Comparison of ENCODE assay signal across 8 mouse cellular contexts in the genomic region with DNA sequence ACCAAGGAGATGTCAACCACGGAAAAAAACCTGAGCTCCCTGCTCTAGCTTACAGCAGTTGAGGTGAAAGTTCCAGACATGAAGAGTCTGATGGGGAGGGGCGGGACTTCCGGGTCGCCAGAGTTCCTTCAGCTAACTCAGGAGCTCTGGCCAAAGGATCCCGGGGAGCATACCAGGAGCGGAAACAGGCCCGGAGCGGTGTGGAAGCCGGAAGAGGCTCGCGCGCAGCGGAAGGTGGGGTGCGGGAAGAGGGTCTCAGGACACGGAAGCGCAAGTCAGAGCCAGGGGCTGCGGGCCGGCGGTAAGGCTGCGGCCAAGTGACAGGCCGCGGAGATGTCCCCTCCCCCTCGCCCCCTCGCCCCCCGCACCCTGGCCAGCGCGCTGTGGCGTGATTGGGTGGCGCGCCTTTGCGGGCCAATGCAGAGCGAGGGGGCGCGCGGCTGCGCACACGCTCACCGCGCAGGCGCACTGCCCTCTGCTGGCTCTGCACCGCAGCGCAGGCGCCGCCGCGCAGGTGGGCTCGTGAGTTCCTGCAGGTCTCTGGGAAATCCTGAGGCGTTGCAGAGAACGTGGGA. TPM values are rescaled to one million over a fixed set of nuclear protein-coding genes. Genes with fewer than 3 reads are reported as not detected.
DNase-seq lines count a peak whose midpoint lies in the region; ATAC-seq and TF ChIP-seq lines count a peak whose summit lies in the region.

Gene Echdc1 (plus strand): TSS at position 103 of the 575 bp plus-strand sequence.

- peak; percentile 89 for DNase-seq in gastrocnemius, postnatal 10 days
- DNase-seq in induced T-regulatory cell, adult 2 months (ENCODE audit: low read depth): peak; percentile 92
- DNase-seq in left cerebral cortex, adult 9 months (ENCODE audit: low spot score in 2 of 2): peak; percentile 62 to 82
- peak; percentile 84 for DNase-seq in right cerebral cortex, postnatal 14 days
- peak; percentile 76 to 86 for DNase-seq in urinary bladder, postnatal 36 days (ENCODE audit: low spot score in 2 of 2)

- H3K4me1 ChIP-seq in cortical plate, adult 2 months (ENCODE audit: control insufficient read depth, insufficient read depth, low read length): no peaks in the 10 kb centered on the region; the same call in 1 of the 2 replicates

- peak within 1 kb of the TSS; percentile 70 for H3K27ac ChIP-seq in cortical plate, adult 2 months (ENCODE audit: insufficient read depth, low read length)

- H3K4me3 ChIP-seq in cortical plate, adult 2 months (ENCODE audit: insufficient read depth, low read length): peak within 1 kb of the TSS; percentile 80

- peak; percentile 62 for TF ChIP-seq CTCF in cortical plate, adult 2 months (IDR thresholded peaks at IDR 0.05; ENCODE audit: extremely low read depth, insufficient read depth, low read length)

- peak; percentile 83 for ATAC-seq in activated CD4-positive, CD25-positive, alpha-beta regulatory T cell, adult 4 months
- peak; percentile 95 for ATAC-seq in megakaryocyte progenitor cell, adult 5-6 weeks (replicated peaks; ENCODE audit: poor library complexity)

- TF ChIP-seq POLR2A in cortical plate, adult 2 months (IDR thresholded peaks at IDR 0.05; ENCODE audit: extremely low read depth, insufficient read depth, low read length): peak; percentile 58; the same call in 1 of the 2 replicates

RNA-seq across cellular contexts. Expression of gene Echdc1, which starts in this region (rescaled TPM):
- 10 to 100 TPM; 21.7 to 29.4 TPM for polyA plus RNA-seq in activated CD4-positive, CD25-positive, alpha-beta regulatory T cell, adult 4 months (2017; shearing (Covaris generic))
- 25.6 and 26.2 TPM in 2 replicates for polyA plus RNA-seq in cortical plate, adult 2 months (2012; rRNA removed)
- total RNA-seq in gastrocnemius, postnatal 10 days (2021): 10 to 100 TPM; 24.2 to 28.5 TPM
- total RNA-seq in megakaryocyte progenitor cell, adult 5-6 weeks (2015): 17.8 and 19.2 TPM in 2 replicates
- 22.3 and 33.7 TPM in 2 replicates for total RNA-seq in megakaryocyte progenitor cell, adult 5-6 weeks (2017)

Comparison
In these comparisons a context has a peak if more than half of its experiments do, and no peak if none do; other contexts are left out.
1. Peak in every context shown above with its lines: DNase-seq, ATAC-seq, H3K4me3 ChIP-seq and H3K27ac ChIP-seq.